Mouse (Mus musculus): Measurements from ENCODE around the gene Mrpl45. TPM values are rescaled to one million over a fixed set of nuclear protein-coding genes. Genes with fewer than 3 reads are reported as not detected.
"Not testable (repeated sequence)": the region's sequence is repeated elsewhere in the genome, so short reads cannot be mapped to it uniquely, and the experiment has no call there.

The Mrpl45 gene
- polyA plus RNA-seq, 1 experiment from 2014 or later: 65.4 TPM

DNA sequence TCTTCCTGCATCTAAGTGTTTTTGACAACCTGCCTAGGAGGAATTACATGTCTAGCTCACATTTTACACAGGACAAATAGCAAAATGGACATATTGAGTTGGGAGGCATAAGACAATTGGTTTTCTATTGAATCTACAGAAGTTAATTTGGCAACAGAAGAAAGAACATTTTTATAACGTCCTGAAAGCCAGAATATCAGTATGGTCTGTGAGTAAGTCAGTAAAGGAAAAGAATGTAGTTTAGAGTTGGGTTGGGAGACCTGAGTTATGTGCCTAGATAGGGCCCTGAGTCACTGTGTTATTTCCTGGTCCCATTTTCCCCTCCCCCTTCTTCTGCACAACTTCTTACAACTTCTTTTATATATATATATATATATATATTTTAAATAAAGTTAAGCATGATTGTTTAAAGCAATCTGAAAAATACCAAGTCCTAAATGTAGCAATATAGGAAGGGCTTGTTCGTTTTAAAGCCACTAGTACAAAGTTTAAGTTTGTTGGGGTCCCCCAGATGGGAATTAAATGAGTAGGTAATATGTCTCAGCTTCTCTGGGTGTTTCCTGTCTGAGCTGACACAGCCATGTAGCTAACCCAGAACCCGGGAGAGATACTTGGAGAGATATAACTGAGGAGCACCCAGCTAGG, 6.6 kb upstream of the Mrpl45 start:
- ATAC-seq: no peak
- Histone ChIP-seq H3K4me1 (ENCODE audit: control insufficient read depth, insufficient read depth, low read length) (peaks cover 15% of the 10 kb centered on the region), H3K36me3 (ENCODE audit: control insufficient read depth, insufficient read depth, low read length) (no peaks in the 10 kb centered on the region), H3K27ac (ENCODE audit: low read length) (peak overlapping the region; percentile 90), H3K9me3 (ENCODE audit: control insufficient read depth, low read length) (no peaks in the 10 kb centered on the region), H3K27me3 (replicated peaks; ENCODE audit: control insufficient read depth, insufficient read depth, low read length) (no peaks in the 10 kb centered on the region), H3K4me2 (ENCODE audit: low read depth, low read length) (peak overlapping the region; percentile 91), H3K4me3 (ENCODE audit: low read length) (peak overlapping the region; percentile 54), H3K9ac (ENCODE audit: low read depth, low read length) (peak overlapping the region; percentile 74)
- 33% methylated on average over 3 of the region's 3 CpGs for WGBS

GRCm38 (mm10) chr11:97309451-97309836, 6.1 kb upstream of the Mrpl45 start:
- H3K9ac ChIP-seq (ENCODE audit: low read depth, low read length): peak overlapping the region; percentile 74
- H3K4me1 ChIP-seq (ENCODE audit: control insufficient read depth, insufficient read depth, low read length): peaks cover 15% of the 10 kb centered on the region
- H3K4me3 ChIP-seq (ENCODE audit: low read length): peak overlapping the region; percentile 54
- WGBS: 3% methylated on average over 9 of the region's 9 CpGs
- peak overlapping the region; percentile 90 for H3K27ac ChIP-seq (ENCODE audit: low read length)
- H3K27me3 ChIP-seq (replicated peaks; ENCODE audit: control insufficient read depth, insufficient read depth, low read length): no peaks in the 10 kb centered on the region
- peak overlapping the region; percentile 91 for H3K4me2 ChIP-seq (ENCODE audit: low read depth, low read length)
- H3K9me3 ChIP-seq (ENCODE audit: control insufficient read depth, low read length): no peaks in the 10 kb centered on the region
- peak; percentile 83 for ATAC-seq
- no peaks in the 10 kb centered on the region for H3K36me3 ChIP-seq (ENCODE audit: control insufficient read depth, insufficient read depth, low read length)

DNA sequence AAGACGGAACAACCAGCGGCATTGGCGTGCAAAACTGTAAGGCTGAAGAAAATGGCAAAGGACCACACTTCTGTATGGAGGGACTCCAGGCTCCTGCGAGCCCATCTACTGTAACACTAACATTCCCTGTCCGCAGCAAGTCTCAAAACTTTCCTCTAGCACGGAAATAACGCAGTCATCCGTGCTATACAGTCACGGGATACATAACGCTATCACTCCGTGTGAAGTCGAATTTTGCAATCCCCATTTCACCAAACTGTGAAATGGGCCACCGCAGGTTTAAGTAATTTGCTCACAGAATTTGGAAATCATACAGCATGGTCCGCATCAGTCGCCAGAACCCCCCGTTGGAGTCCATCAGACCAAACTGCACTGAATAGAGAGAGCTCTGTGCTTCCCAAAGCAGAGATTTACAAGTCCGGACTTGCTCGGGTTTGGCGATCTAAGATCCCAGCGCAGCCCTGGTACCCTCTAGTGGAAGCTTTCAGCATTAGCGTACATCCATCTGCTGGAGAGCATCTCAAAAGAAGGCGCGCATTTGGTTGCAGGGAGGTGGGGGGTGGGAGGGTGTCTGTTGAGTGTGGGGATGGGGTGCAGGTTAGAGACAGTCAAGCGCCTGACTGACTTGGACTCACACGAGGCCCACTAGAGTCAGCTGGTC, 5.5 kb upstream of the Mrpl45 start:
- 1% methylated on average over 25 of the region's 25 CpGs for WGBS
- Histone ChIP-seq H3K4me1 (ENCODE audit: control insufficient read depth, insufficient read depth, low read length) (peaks cover 15% of the 10 kb centered on the region), H3K36me3 (ENCODE audit: control insufficient read depth, insufficient read depth, low read length) (no peaks in the 10 kb centered on the region), H3K4me2 (ENCODE audit: low read depth, low read length) (peak overlapping the region; percentile 91), H3K4me3 (ENCODE audit: low read length) (peak overlapping the region; percentile 54), H3K9me3 (ENCODE audit: control insufficient read depth, low read length) (no peaks in the 10 kb centered on the region), H3K27me3 (replicated peaks; ENCODE audit: control insufficient read depth, insufficient read depth, low read length) (no peaks in the 10 kb centered on the region), H3K27ac (ENCODE audit: low read length) (peak overlapping the region; percentile 90), H3K9ac (ENCODE audit: low read depth, low read length) (peak overlapping the region; percentile 74)
- ATAC-seq: peak; percentile 67

- Histone ChIP-seq H3K27ac (ENCODE audit: low read length) (peak overlapping the region; percentile 75), H3K36me3 (ENCODE audit: control insufficient read depth, insufficient read depth, low read length) (no peaks in the 10 kb centered on the region), H3K4me3 (ENCODE audit: low read length) (peak overlapping the region; percentile 27), H3K9me3 (ENCODE audit: control insufficient read depth, low read length) (no peaks in the 10 kb centered on the region), H3K27me3 (replicated peaks; ENCODE audit: control insufficient read depth, insufficient read depth, low read length) (no peaks in the 10 kb centered on the region), H3K4me2 (ENCODE audit: low read depth, low read length) (peak overlapping the region; percentile 91), H3K4me1 (ENCODE audit: control insufficient read depth, insufficient read depth, low read length) (peaks cover 15% of the 10 kb centered on the region), H3K9ac (ENCODE audit: low read depth, low read length) (peak overlapping the region; percentile 63)
- no peak for ATAC-seq
- WGBS: 6% methylated on average over 18 of the region's 18 CpGs
These were observed 4.5 kb upstream of the Mrpl45 start for GRCm38 (mm10) chr11:97310895-97311631.

GRCm38 (mm10) chr11:97312871-97313270, 2.6 kb upstream of the Mrpl45 start:
- ATAC-seq; H3K4me2 ChIP-seq (ENCODE audit: low read depth, low read length); H3K27ac ChIP-seq (ENCODE audit: low read length); H3K27me3 ChIP-seq (replicated peaks; ENCODE audit: control insufficient read depth, insufficient read depth, low read length); H3K9me3 ChIP-seq (ENCODE audit: control insufficient read depth, low read length); H3K36me3 ChIP-seq (ENCODE audit: control insufficient read depth, insufficient read depth, low read length); H3K4me3 ChIP-seq (ENCODE audit: low read length); H3K9ac ChIP-seq (ENCODE audit: low read depth, low read length): not testable (repeated sequence)
- H3K4me1 ChIP-seq (ENCODE audit: control insufficient read depth, insufficient read depth, low read length): peaks cover 20% of the 10 kb centered on the region
- 69% methylated on average over 1 of the region's 1 CpGs for WGBS

DNA sequence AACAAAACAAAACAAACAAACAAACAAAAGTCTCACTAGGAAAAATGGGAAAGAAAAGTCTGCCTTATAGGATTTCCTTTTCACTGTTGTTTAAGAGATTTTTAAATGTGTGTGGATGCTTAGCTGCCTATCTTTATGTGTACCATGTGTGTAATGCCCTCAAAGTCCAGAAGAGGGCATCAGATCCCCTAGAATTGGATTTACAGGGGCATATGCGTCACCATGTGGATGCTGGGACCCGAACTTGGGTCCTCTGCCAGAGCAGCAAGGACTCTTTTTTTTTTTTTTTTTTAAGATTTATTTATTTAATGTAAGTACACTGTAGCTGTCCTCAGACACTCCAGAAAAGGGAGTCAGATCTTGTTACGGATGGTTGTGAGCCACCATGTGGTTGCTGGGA, 1.4 kb upstream of the Mrpl45 start:
- no peaks in the 10 kb centered on the region for H3K36me3 ChIP-seq (ENCODE audit: control insufficient read depth, insufficient read depth, low read length)
- H3K4me3 ChIP-seq (ENCODE audit: low read length): no peak overlapping the region
- H3K4me1 ChIP-seq (ENCODE audit: control insufficient read depth, insufficient read depth, low read length): peaks cover 20% of the 10 kb centered on the region
- no peak overlapping the region for H3K4me2 ChIP-seq (ENCODE audit: low read depth, low read length)
- no peak overlapping the region for H3K27ac ChIP-seq (ENCODE audit: low read length)
- ATAC-seq: no peak
- WGBS: 94% methylated on average over 3 of the region's 3 CpGs
- no peaks in the 10 kb centered on the region for H3K27me3 ChIP-seq (replicated peaks; ENCODE audit: control insufficient read depth, insufficient read depth, low read length)
- H3K9me3 ChIP-seq (ENCODE audit: control insufficient read depth, low read length): no peaks in the 10 kb centered on the region
- no peak overlapping the region for H3K9ac ChIP-seq (ENCODE audit: low read depth, low read length)

DNA sequence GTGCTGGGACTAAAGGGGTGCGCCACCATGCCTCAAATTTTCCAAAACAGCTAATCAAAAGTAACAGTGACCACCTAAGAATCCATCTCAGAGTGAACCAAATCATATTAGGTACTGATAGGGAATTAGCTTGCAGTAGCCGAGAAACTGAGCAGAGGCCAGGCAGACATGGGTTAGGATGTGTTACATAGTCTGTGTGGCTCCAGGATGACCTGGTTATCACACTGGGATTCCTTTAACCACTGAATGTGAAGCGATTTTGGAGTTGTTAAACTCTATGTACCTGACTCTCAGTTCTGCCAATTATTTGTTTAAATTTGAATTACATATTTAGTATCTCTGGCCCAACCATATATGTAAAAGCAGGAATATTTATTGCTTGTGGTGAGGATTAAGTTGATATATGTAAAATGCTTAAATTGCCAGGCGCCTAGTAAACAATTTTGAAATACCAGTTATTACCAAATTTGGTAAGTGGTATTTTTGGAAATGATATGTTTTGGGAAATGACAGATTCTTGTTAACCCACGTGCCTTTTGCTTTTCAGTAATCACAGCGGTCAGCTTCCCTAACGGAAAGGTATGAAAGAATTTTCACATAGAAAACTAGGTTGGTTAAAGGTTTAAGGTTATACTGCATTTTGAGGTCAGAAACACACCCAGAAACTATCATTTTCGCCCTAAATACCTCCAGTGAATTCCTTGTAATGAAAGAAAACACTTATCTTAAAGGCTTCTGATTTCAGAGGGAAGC, 589 bp upstream of the Mrpl45 start:
- H3K27me3 ChIP-seq (replicated peaks; ENCODE audit: control insufficient read depth, insufficient read depth, low read length): no peaks in the 10 kb centered on the region
- H3K4me1 ChIP-seq (ENCODE audit: control insufficient read depth, insufficient read depth, low read length): peaks cover 13% of the 10 kb centered on the region
- no peaks in the 10 kb centered on the region for H3K9me3 ChIP-seq (ENCODE audit: control insufficient read depth, low read length)
- H3K36me3 ChIP-seq (ENCODE audit: control insufficient read depth, insufficient read depth, low read length): no peaks in the 10 kb centered on the region
- H3K4me3 ChIP-seq (ENCODE audit: low read length): peak overlapping the region; percentile 6; the same call in 1 of the 2 replicates
- H3K27ac ChIP-seq (ENCODE audit: low read length): 0 out of 2 replicates have a peak overlapping the region, but pooled peaks have one; percentile 6
- whole genome bisulfite sequencing: 45% methylated on average over 8 of the region's 8 CpGs
- no peak overlapping the region; the same call in 1 of the 2 replicates for H3K9ac ChIP-seq (ENCODE audit: low read depth, low read length)
- ATAC-seq: no peak; the same call in 1 of the 2 replicates
- peak overlapping the region; percentile 35 for H3K4me2 ChIP-seq (ENCODE audit: low read depth, low read length)

DNA sequence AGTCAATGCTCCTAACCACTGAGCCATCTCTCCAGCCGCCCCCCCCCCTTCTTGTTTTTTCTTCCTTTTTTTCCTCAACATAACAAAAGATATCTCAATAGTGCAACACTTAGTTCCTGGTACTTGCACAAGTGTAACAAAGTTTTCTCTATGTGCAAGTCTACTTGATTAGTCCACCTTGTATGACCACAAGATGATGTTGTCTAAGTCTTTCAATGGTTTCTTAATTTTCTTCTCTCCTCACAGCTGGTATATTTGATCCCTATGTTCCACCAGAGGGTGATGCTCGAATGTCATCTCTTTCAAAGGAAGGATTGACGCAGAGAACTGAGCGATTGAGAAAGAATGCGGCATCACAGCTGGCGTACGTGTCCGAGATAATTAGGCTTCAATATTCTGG, 5.7 kb downstream of the Mrpl45 start:
- H3K36me3 ChIP-seq (ENCODE audit: control insufficient read depth, insufficient read depth, low read length): peaks cover 13% of the 10 kb centered on the region
- H3K4me1 ChIP-seq (ENCODE audit: control insufficient read depth, insufficient read depth, low read length): peaks cover 4% of the 10 kb centered on the region; the same call in 1 of the 2 replicates
- no peak overlapping the region for H3K27ac ChIP-seq (ENCODE audit: low read length)
- WGBS: 94% methylated on average over 8 of the region's 8 CpGs
- H3K9me3 ChIP-seq (ENCODE audit: control insufficient read depth, low read length): no peaks in the 10 kb centered on the region
- no peak overlapping the region for H3K4me2 ChIP-seq (ENCODE audit: low read depth, low read length)
- no peak for ATAC-seq
- H3K27me3 ChIP-seq (replicated peaks; ENCODE audit: control insufficient read depth, insufficient read depth, low read length): no peaks in the 10 kb centered on the region
- H3K9ac ChIP-seq (ENCODE audit: low read depth, low read length): no peak overlapping the region
- no peak overlapping the region for H3K4me3 ChIP-seq (ENCODE audit: low read length)
